Mouse (Mus musculus) 416B (cell line): ENCODE measurements at regions not wholly inside any gene's neighbourhood (a gene's known extent, or its start where the extent isn't known, plus 50 kb on each side); places are given as distances from the start of the nearest gene placed in this dataset.
A peak's percentile ranks its signal among the peaks of the same experiment; 100 is the strongest.

ENCODE experiments used
- DNase-seq: peaks from one replicate; pipeline ENCODE4 v3.0.0; 2011; ENCODE audit warnings: low read depth

- no peak for DNase-seq
Observed at GRCm38 (mm10) chr10:9166017-9166416, 280.1 kb upstream of the Sash1 start.

DNA sequence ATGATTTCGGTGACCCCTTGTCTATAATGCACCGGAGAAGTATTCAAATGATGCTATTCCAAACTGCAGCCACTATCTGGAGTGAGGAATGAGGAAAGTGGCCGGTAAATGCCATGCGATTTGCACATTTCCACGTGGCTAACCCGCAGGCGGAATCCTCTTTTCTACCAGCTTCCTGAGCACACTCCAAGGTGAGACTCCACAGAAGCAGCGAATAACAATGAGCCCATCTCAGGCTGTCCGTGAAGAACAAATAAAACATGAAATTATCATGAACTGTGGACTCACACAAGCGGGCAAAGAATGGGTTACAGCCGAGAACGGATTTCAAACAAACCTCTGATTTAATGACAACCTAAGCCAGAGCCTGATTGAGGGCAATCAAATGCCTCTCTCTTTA is 279.7 kb upstream of the Sash1 start:
- no peak for DNase-seq

GRCm38 (mm10) chr10:9164333-9164732 is 278.5 kb upstream of the Sash1 start:
- no peak for DNase-seq

DNA sequence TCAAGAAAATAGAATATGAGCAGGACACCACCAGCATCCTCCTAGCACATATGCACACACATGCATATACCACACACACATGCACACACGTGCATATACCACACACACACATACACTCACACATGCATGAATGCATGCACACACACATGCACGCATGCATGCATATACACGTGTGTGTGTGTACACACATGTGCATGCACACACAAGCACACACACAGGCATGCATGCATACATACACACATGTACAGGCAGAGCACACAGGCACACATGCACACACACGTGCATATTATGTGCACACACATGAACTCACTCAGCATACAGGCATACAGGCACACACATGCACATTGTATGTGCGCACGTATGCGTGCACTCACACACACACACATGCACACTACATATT is 275.7 kb upstream of the Sash1 start:
- DNase-seq: no peak

DNA sequence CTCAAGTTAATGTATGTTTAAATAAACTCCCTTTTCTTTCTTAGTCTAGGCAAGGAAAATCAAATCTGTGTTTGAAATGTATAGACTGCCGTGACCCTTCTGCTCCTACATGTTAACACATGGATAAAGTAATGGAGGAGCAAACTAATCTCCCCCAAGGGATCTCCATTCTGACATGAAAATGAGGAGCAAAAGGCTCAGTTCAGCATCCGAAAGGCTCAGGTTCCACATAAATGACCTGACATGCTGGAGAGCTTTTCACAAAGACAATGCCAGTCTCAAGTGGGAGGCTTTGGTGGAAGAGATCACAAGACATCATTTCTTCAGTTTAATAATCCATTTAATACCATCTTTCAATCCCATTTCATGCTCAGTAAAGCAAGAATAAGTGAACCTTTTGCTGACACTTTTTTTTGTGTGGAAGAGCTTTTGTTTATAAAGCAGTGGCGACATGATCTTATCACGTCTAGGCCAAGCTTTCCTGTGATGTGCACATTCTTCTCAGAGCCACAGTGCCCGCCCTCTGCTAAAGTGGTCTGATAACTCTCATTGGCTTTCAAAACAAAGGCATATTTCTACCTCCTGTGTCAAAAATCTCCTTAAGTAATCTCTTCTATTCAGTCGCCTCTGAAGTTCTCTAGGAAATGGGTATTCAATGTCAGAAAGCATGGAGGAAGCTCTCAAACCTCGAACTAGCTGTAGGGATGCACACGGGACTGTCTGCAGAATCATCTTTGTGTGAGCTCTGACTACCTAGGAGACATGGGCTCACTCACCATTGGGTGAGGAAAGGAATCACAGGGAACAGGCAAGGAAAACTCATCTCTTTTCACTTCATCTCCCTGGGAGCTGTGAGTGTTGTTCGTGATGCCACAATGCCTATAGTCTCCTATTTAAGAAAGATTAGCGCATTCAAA is 271.7 kb upstream of the Sash1 start:
- no peak for DNase-seq

GRCm38 (mm10) chr10:9136099-9136498 is 250.2 kb upstream of the Sash1 start:
- no peak for DNase-seq

GRCm38 (mm10) chr10:9134293-9135021 is 248.6 kb upstream of the Sash1 start:
- no peak for DNase-seq

GRCm38 (mm10) chr10:9130061-9130460 is 244.2 kb upstream of the Sash1 start:
- peak; percentile 20 for DNase-seq

- DNase-seq: no peak
Observed at GRCm38 (mm10) chr10:9119249-9119648, 233.4 kb upstream of the Sash1 start.

- no peak for DNase-seq
Observed at GRCm38 (mm10) chr10:9117648-9118551, 232.0 kb upstream of the Sash1 start.

DNA sequence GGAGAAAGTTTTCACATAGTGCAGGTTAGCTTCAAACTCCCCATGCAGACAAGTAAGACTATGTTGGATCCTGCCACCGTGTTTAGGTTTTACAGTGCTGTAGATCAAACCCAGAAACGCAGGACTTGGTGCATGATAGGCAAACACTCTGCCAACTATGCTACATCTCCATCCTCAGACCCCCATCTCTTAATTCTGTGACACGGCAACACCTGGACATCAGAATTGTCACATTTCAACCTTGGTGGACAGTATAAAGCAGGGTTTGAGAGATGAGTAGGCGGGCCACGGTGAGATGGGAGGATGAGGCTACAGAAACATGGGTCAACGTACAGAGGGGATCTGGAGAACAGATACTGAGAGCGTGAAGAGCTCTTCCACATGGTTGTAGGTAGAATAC is 231.3 kb upstream of the Sash1 start:
- no peak for DNase-seq

DNA sequence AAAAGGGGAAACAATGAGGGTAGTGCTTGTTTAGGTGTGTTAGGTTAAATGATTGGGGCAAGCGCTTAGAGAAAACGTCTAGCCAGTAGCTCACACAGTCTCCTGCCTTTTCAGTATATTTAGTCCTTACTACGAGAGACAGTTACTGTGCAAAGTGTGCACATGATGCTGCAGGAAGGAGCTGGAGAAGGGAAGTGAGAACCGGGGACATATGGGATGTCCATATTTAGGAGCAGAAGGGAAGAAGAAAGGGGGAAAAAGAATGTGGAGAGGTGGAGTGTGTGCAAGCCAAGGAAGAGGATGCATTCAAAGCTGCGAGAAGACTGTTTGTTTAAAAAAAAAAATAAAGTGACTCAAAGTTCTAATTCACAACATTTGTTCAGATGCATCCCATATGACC is 227.8 kb upstream of the Sash1 start:
- no peak for DNase-seq

DNA sequence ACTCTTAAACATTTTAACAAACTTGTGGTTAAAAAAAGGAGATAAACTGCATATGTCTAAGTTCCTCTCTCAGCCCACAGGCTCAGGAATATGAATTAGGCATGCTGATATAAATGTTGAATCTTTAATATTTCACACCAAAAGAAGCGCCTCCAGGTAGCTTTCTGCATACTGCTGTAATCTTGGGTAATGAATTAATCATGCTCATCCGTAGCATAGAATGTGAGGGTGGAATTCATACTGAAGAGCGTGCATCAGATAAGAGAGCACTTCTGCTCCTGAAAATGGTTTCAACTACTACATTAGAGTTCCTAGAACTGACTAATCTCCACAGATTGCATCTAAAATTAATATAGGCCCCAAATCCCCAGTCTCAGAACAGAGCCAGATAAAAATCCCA is 225.2 kb upstream of the Sash1 start:
- no peak for DNase-seq

DNA sequence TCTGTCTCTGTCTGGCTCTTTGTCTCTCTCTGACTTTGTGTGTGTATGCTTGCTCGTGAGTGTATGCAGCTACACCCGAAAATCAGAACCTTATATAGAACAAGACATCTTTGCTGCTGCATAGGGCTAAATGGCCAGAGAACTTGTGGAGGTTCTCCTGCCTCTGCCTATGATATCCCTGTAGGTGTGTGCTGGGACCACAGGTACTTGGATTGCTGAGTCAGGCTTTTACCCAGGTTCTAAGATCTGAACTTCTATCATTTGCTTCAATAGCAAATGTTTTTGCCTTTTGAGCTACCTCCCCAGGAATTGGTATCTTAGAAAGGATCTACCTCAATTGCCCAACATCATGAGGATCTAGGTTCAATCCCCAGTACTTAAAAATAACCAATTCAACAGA is 210.3 kb upstream of the Sash1 start:
- no peak for DNase-seq

GRCm38 (mm10) chr10:9095163-9095562 is 209.3 kb upstream of the Sash1 start:
- no peak for DNase-seq

- DNase-seq: no peak
Observed at GRCm38 (mm10) chr10:9092237-9092885, 206.5 kb upstream of the Sash1 start.

GRCm38 (mm10) chr10:9090961-9091360 is 205.1 kb upstream of the Sash1 start:
- no peak for DNase-seq

- no peak for DNase-seq
Observed at GRCm38 (mm10) chr10:9087871-9088270, 202.0 kb upstream of the Sash1 start.

DNA sequence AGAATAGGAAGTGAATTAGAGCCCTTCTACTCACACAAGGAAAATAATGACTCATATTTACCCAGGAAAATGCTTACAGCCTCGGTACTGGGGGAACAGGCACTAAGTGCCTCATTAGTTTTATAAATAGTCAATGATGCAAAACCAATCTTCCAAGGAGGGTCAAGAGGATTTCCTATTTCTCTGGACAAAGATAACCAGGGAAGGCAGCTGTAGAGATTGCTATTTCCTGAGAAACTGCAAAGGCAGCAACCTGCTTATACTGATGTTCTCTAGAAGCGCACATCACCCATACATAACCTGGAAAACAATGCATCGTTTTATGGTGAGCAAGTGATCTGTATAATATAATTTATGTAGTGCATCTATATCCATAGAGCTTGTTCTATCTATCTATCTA is 201.3 kb upstream of the Sash1 start:
- no peak for DNase-seq

DNA sequence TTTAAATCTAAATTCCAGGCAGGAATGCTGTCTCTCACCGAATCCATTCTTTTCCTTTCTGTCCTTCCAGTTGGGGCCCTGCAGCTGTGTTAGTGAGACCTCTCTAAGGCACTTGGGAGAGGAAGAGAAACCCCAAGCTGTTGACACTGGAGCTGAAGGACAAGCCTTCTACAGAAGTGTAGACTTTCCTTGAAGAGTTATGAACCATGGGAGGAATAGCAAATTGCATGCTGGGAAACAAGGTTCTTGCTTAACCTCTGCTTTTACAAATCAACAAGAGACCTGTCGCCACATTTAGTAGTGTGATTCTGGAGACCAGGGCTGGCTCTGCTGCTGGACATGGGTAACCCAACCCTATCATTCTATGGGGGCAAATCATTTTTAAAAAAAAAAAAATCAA is 200.8 kb upstream of the Sash1 start:
- no peak for DNase-seq

- DNase-seq: no peak
Observed at GRCm38 (mm10) chr10:9085441-9085840, 199.6 kb upstream of the Sash1 start.

DNA sequence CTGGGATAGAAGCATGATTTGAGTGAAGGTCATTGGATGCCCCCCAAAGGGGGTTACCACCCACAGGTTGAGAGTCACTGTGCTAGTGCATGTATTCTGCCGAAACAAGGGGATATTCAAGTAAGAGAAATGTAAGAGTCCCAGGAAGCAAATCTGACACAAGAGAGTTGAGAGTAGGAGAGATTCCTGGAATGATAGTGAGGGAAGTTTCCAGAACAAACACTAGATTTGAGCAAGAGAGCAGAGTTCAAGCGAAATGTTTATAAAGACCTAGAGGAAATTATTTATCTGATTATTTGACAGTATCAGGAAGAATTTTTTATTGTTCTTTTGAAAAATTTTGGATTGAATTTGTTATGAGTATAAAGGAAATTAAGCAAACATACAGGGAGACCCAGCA is 189.0 kb upstream of the Sash1 start:
- DNase-seq: no peak
